Mouse (Mus musculus) thymus, postnatal 0 days (tissue): Measurements from ENCODE around the gene Cyp27b1. TPM values are rescaled to one million over a fixed set of nuclear protein-coding genes. Genes with fewer than 3 reads are reported as not detected.

ENCODE experiments used
- DNase-seq: peaks from one replicate; pipeline ENCODE4 v3.0.0-alpha.2; 2015; ENCODE audit warnings: low spot score
- polyA plus RNA-seq: library from polyadenylated mRNA; unstranded; fragments of >200 nt; fragmentation: Nextera tagmentation; extraction: Ambion mirVana; gene quantifications from 2 replicates; pipeline ENCODE4 v1.2.1, GENCODE M21; 2015

Gene Cyp27b1
- polyA plus RNA-seq = 0.05 and 0.09 TPM in 2 replicates

GRCm38 (mm10) chr10:127047954-127048353 lies at the start of gene Cyp27b1:
Gene Cyp27b1 (plus strand): TSS chr10:127048250.
- DNase-seq = no peak

GRCm38 (mm10) chr10:127000529-127000928 lies 47.5 kb upstream of the Cyp27b1 start, which contains the start of gene Avil:
Gene Avil (plus strand): TSS chr10:127000709.
- no peak for DNase-seq

- DNase-seq = no peak
Observed at GRCm38 (mm10) chr10:127001297-127001696, 46.8 kb upstream of the Cyp27b1 start.

- DNase-seq = no peak
Observed at GRCm38 (mm10) chr10:127002056-127002455, 46.0 kb upstream of the Cyp27b1 start.

DNA sequence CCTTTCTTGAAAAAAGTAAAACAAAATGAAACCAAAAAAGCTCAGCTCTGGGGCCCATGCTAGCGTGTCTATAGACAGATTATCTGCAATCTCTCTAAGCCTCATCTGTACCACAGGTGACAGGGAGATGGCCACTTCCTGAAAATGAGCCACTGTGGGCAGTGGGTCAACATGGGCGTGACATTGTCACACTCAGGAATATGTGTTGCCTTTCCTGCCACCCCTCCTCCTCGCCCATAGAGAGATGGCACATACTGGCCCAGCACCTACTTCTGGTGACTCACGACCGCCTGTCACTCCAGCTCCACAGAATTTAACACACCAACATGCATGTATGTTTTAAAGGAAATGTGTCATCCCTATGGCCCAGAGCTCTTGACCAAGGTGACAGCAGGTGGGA lies 45.3 kb upstream of the Cyp27b1 start:
- DNase-seq = no peak

DNA sequence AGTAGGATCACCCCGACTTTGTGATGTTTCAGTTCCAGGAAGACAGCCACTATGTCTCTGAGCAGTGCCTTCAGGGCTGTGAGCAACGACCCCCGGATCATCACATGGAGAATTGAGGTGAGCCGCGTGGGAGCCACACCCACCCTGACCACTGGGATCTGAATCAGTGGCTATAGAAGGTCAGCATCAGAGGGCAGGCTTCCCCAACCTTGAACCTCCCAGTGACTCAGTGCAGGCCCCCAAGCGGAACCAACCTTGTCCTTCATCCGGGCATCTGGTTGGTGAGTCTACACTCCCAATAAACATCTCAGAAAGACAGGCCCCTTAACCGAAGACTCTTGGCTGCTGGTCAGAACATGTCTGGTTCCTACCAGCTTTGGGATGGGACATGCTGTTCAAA lies 44.7 kb upstream of the Cyp27b1 start:
- no peak for DNase-seq

DNA sequence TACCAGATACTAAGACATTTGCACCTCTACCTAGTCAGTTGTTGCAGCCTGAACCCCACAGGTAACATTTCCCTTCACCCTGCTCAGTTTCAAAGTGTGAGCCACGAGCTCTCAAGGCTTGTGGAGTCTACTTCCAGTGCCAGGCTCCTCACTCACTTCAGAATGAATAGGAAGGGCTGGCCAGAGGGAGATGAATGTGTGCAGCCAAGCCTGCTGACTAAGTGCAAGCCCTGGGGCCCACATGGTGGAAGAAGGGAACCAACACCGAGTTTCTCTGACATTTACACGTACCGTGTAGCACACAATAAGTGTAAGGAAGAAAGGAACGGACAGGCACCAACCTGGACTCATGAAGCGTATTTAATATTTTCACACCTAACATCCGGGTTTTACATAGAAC lies 44.2 kb upstream of the Cyp27b1 start:
- no peak for DNase-seq

- DNase-seq = no peak
Observed at GRCm38 (mm10) chr10:127016488-127016887, 31.6 kb upstream of the Cyp27b1 start.

- no peak for DNase-seq
Observed at GRCm38 (mm10) chr10:127017071-127017470, 31.0 kb upstream of the Cyp27b1 start.

DNA sequence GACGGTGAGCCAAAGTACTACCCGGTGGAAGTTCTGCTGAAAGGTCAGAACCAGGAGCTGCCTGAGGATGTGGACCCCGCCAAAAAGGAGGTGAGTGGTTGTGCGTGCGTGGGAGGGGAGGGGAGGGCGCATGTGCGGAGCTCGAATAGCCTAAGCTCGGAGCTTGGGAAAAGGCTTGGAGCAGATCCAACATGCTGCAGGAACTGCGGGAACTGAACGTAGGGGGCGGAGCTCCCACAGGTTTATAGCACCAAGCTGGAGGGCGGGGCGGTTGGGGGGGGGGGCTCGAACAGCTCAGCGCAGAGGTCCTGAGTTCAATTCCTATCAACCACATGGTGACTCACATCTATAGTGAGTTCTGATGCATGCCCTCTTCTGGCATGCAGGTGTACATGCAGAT lies 29.6 kb upstream of the Cyp27b1 start:
- no peak for DNase-seq

GRCm38 (mm10) chr10:127030336-127031296 lies 17.4 kb upstream of the Cyp27b1 start, which contains the start of gene Tsfm:
Gene Tsfm (minus strand): TSS chr10:127030840.
- peak; percentile 90 for DNase-seq

DNA sequence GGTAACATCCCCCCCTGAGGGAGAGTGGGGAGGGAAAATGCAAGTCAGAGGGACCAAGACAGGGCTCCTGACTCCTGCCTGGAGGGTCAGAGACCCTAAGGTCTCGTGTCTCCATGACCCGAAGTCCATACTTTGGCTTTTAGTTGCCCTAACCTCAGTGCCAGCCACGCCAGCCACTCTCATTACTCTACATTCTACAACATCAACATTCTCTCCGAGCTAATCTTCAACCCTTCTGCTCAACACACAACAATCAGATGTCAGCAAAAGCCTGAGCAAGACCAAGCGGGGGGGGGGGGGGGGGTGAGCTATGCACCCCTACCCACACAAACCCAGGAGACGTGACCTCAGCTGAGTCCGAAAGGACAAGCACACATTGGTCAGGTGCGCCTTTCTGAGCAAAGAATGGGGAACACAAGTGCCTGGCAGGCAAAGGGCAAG lies 14.7 kb upstream of the Cyp27b1 start:
- no peak for DNase-seq

- no peak for DNase-seq
Observed at GRCm38 (mm10) chr10:127036273-127036672, 11.8 kb upstream of the Cyp27b1 start.

GRCm38 (mm10) chr10:127037641-127038040 lies 10.4 kb upstream of the Cyp27b1 start:
- DNase-seq = no peak

- DNase-seq = no peak
Observed at GRCm38 (mm10) chr10:127040569-127041214, 7.4 kb upstream of the Cyp27b1 start.

GRCm38 (mm10) chr10:127041274-127041766 lies 6.7 kb upstream of the Cyp27b1 start, which contains the start of the genes Mettl1 and Eef1akmt3:
Gene Mettl1 (plus strand): TSS chr10:127041414.
Gene Eef1akmt3 (minus strand): TSS chr10:127041513.
- no peak for DNase-seq

GRCm38 (mm10) chr10:127041774-127042338 lies 6.2 kb upstream of the Cyp27b1 start:
- peak; percentile 86 for DNase-seq

GRCm38 (mm10) chr10:127042468-127043115 lies 5.5 kb upstream of the Cyp27b1 start:
- no peak for DNase-seq

- no peak for DNase-seq
Observed at GRCm38 (mm10) chr10:127043187-127043586, 4.9 kb upstream of the Cyp27b1 start.

DNA sequence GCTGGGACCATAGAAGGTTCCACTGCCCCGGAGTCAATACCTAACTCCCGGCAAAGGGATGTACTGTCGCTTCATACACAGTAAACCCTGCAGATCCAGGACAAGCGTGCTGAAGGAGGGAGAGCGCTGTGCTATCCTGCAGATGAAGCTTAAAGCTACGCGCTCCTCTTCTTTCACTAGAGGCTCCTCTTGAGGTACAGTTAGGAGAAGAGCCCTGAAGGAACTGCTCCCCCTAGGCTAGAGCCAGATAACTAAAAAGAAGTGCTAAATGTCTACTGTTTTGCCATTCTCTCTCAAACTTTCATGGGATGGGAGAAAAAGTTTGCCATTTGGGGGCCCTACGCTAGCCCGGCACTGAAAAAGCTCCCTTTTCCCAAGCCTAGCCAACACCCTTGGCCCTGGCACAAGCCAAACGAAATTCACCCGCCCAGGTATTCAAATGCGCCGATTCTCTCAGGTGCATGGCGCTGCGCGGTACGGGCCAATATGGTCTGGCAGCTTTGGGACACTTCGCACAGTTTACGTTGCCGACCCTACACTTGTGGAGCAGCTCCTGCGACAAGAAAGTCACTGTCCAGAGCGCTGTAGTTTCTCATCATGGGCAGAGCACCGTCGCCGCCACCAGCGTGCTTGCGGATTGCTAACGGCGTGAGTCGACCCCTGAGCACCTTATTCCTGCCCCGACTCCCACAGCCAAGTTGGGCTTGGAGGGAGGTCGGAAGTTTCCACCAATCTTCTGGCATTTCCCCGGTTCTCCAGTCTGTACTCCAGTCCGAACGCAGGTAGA lies 751 bp downstream of the Cyp27b1 start:
- DNase-seq = no peak
